Mouse (Mus musculus): ENCODE data around the gene Aoc1. TPM values are rescaled to one million over a fixed set of nuclear protein-coding genes. Genes with fewer than 3 reads are reported as not detected.

Gene Aoc1
- total RNA-seq, 2 experiments from 2014 or later: not detected

DNA sequence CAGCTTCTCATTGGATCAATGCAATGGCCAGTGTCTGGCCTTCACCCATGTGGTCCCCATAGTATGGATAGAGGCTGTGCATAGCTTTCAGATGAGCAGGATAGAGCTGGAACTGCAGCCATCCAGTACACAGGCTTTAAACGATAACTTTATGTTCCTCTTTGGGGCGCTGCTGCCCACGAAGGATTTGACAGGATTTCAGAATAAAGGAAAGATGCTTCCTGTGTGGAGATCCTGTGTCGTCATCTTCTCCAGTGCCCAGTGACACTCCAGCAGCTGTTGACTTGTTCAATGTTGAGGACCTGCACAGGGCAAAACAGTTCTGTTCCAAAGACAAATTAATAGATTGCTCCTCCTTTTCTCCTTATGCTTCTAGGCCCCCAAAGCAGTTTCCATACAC, 84.1 kb downstream of the Aoc1 start:
- no peak for DNase-seq (ENCODE audit: low spot score in 2 of 2)
- H3K4me3 ChIP-seq: no peak overlapping the region
- TF ChIP-seq CTCF (conservative IDR thresholded peaks at IDR 0.05): no peak
- H3K27ac ChIP-seq: no peak overlapping the region

DNA sequence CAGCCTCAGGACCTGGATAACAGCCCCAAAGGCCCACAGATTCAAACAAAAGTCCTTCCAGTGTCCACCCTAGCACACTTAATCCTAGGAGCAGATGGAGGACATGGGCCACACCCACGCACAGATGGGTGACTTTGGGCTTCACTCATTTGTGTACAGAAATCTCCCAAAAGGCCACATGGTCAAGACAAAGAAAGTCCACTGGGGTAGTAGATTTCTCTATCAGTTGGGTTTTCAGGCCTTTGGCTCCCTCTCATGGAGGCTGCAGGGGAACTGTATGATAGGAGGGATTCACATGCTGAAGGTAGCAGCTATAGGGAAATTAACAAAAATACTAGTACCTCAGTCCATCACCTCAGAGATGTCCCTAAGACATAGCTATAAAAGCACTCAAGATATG, 85.4 kb downstream of the Aoc1 start:
- TF ChIP-seq CTCF (conservative IDR thresholded peaks at IDR 0.05): peak; percentile 74
- H3K27ac ChIP-seq: no peak overlapping the region
- no peak overlapping the region for H3K4me3 ChIP-seq
- peak in 1 of 2 experiments; percentile 14 for DNase-seq (ENCODE audit: low spot score in 2 of 2)

Other genes starting within 250 kb of the Aoc1 start
- 10 to 100 TPM; 12.7 to 13.4 TPM for gene AI854703, start 246.1 kb upstream of the Aoc1 start, total RNA-seq (2021)
- under 1 TPM; 0.81 to 0.97 TPM for gene Gimap8, start 225.7 kb upstream of the Aoc1 start, total RNA-seq (2021)
- under 1 TPM; 0.42 to 0.44 TPM for gene Gimap9, start 196.8 kb upstream of the Aoc1 start, total RNA-seq (2021)
- gene Gimap4, start 188.3 kb upstream of the Aoc1 start, total RNA-seq (2021): not detected
- gene Gimap6, start 164.7 kb upstream of the Aoc1 start, total RNA-seq (2021): 1 to 10 TPM; 4.2 to 5.5 TPM
- not detected for gene Gm28053, start 154.3 kb upstream of the Aoc1 start, total RNA-seq (2021)
- gene Gimap7, start 154.3 kb upstream of the Aoc1 start, total RNA-seq (2021): not detected
- gene Gimap1, start 133.8 kb upstream of the Aoc1 start, total RNA-seq (2021): 1 to 10 TPM; 1.5 to 3.9 TPM
- 1 to 10 TPM in 1 of 2 experiments, under 1 TPM in 1; 0.74 to 1.5 TPM for gene Gimap5, start 126.7 kb upstream of the Aoc1 start, total RNA-seq (2021)
- gene Gimap3, start 102.0 kb upstream of the Aoc1 start, total RNA-seq (2021): not detected
- gene Tmem176a, start 32.0 kb upstream of the Aoc1 start, total RNA-seq (2021): 10 to 100 TPM; 26.0 to 30.7 TPM
- gene Tmem176b, start 31.4 kb upstream of the Aoc1 start, total RNA-seq (2021): 10 to 100 TPM; 51.4 to 57.1 TPM
- gene 1600015I10Rik, start 57.0 kb downstream of the Aoc1 start, total RNA-seq (2021): not detected
- gene Doxl2, start 102.1 kb downstream of the Aoc1 start, total RNA-seq (2021): not detected
- gene Svs1, start 114.0 kb downstream of the Aoc1 start, total RNA-seq (2021): not detected
- 1 to 10 TPM; 2.9 to 3.6 TPM for gene Gpnmb, start 163.7 kb downstream of the Aoc1 start, total RNA-seq (2021)
- gene Malsu1, start 200.9 kb downstream of the Aoc1 start, total RNA-seq (2021): 10 to 100 TPM; 25.4 to 27.8 TPM